Mouse (Mus musculus): ENCODE results near the gene Kif5c. TPM values are rescaled to one million over a fixed set of nuclear protein-coding genes. Genes with fewer than 3 reads are reported as not detected.

Gene Kif5c
- polyA plus RNA-seq, 1 experiment from 2014 or later: 3.7 TPM

- H3K9ac ChIP-seq: no peak overlapping the region
- WGBS: 73% methylated on average over 6 of the region's 6 CpGs
- H3K27ac ChIP-seq: no peak overlapping the region
- peaks cover 5% of the 10 kb centered on the region for H3K4me1 ChIP-seq
- no peak overlapping the region for H3K4me3 ChIP-seq
- no peak for ATAC-seq (ENCODE audit: insufficient number of reproducible peaks, low FRiP score, low TSS enrichment, low read depth)
- no peaks in the 10 kb centered on the region for H3K27me3 ChIP-seq
- H3K4me2 ChIP-seq: no peak overlapping the region
- no peaks in the 10 kb centered on the region for H3K9me3 ChIP-seq
- no peaks in the 10 kb centered on the region for H3K36me3 ChIP-seq
These were observed 9.1 kb downstream of the Kif5c start for GRCm38 (mm10) chr2:49628094-49628705.

- H3K4me3 ChIP-seq: no peak overlapping the region
- H3K4me2 ChIP-seq: no peak overlapping the region
- no peak for ATAC-seq (ENCODE audit: insufficient number of reproducible peaks, low FRiP score, low TSS enrichment, low read depth)
- no peaks in the 10 kb centered on the region for H3K27me3 ChIP-seq
- H3K4me1 ChIP-seq: peaks cover 8% of the 10 kb centered on the region
- no peak overlapping the region for H3K27ac ChIP-seq
- no peak overlapping the region for H3K9ac ChIP-seq
- WGBS: 89% methylated on average over 12 of the region's 12 CpGs
- H3K9me3 ChIP-seq: no peaks in the 10 kb centered on the region
- H3K36me3 ChIP-seq: no peaks in the 10 kb centered on the region
These were observed 10.1 kb downstream of the Kif5c start for GRCm38 (mm10) chr2:49629181-49629580.

DNA sequence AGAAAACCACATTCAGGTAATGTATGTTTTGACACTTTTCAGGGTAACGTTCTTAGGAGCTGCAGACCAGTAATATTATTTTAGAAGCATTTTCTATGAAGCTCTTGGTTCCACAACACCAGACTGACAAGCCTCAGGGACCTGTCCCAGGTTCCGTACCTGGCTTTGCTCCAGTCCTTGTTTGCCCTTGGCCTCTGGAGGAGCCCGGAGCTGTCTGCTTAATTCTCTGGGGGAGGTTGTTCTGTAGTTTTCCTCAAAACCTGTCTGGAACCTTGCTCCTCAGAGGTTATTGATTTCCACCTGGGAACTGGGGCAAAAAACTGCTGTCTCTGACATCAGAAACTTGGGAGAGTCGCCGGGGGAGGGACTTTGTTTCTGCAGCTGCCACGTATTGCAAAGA, 11.5 kb downstream of the Kif5c start:
- Histone ChIP-seq H3K9ac (no peak overlapping the region), H3K36me3 (no peaks in the 10 kb centered on the region), H3K27me3 (no peaks in the 10 kb centered on the region), H3K4me1 (peaks cover 8% of the 10 kb centered on the region), H3K9me3 (no peaks in the 10 kb centered on the region), H3K4me2 (no peak overlapping the region), H3K4me3 (no peak overlapping the region), H3K27ac (no peak overlapping the region)
- no peak for ATAC-seq (ENCODE audit: insufficient number of reproducible peaks, low FRiP score, low TSS enrichment, low read depth)
- WGBS: 83% methylated on average over 6 of the region's 6 CpGs

DNA sequence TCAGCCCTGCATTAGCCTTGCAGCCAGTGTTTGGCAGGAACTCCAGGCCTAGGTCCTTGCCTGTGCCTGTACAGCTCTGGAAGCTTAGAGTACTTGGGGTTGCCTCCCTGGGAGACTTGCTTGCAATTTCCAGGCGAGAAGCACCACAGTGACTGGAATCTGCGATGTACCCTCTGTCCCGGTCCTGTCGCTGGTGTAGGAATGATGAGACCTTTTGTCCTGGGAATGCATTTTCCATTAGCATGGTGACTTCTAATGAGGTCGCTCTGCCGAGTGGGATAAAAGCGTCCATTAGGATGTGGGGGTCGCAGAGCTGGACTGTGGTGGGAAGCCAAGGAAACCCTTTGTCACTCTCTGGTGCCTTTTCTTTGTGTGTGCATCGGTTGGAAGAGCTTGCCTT, 14.1 kb downstream of the Kif5c start:
- ATAC-seq (ENCODE audit: insufficient number of reproducible peaks, low FRiP score, low TSS enrichment, low read depth): no peak
- Histone ChIP-seq H3K9me3 (no peaks in the 10 kb centered on the region), H3K4me1 (peaks cover 8% of the 10 kb centered on the region), H3K9ac (no peak overlapping the region), H3K36me3 (no peaks in the 10 kb centered on the region), H3K4me2 (no peak overlapping the region), H3K27ac (no peak overlapping the region), H3K4me3 (no peak overlapping the region), H3K27me3 (no peaks in the 10 kb centered on the region)
- 72% methylated on average over 9 of the region's 9 CpGs for WGBS

DNA sequence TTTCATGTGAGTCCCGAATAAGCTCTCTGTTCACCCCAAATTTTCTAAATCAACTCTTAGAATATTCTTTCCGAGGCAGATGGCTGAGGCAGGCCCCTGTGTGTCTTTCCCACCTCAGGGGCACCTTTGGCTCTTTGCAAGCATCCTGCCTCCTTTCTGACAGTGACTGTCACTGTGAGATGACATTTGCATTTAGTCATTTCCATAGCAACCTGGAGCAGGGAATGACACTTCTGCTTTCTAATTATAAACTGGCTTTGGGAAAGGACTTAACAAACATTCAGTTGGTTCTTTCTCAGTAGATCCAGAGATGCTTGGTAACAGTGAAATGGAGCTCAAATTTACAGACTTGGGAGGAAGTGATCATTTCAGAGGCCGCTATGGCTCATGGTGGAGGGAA, 23.7 kb downstream of the Kif5c start:
- Histone ChIP-seq H3K9me3 (no peaks in the 10 kb centered on the region), H3K27ac (no peak overlapping the region), H3K4me3 (no peak overlapping the region), H3K36me3 (no peaks in the 10 kb centered on the region), H3K4me1 (no peaks in the 10 kb centered on the region), H3K27me3 (no peaks in the 10 kb centered on the region), H3K4me2 (no peak overlapping the region), H3K9ac (no peak overlapping the region)
- no peak for ATAC-seq (ENCODE audit: insufficient number of reproducible peaks, low FRiP score, low TSS enrichment, low read depth)
- 86% methylated on average over 3 of the region's 3 CpGs for WGBS

- no peak overlapping the region for H3K4me3 ChIP-seq
- no peaks in the 10 kb centered on the region for H3K27me3 ChIP-seq
- no peak overlapping the region for H3K9ac ChIP-seq
- no peak overlapping the region for H3K4me2 ChIP-seq
- WGBS: 84% methylated on average over 8 of the region's 8 CpGs
- no peak overlapping the region for H3K27ac ChIP-seq
- no peaks in the 10 kb centered on the region for H3K9me3 ChIP-seq
- no peaks in the 10 kb centered on the region for H3K36me3 ChIP-seq
- ATAC-seq (ENCODE audit: insufficient number of reproducible peaks, low FRiP score, low TSS enrichment, low read depth): no peak
- no peaks in the 10 kb centered on the region for H3K4me1 ChIP-seq
These were observed 24.7 kb downstream of the Kif5c start for GRCm38 (mm10) chr2:49643756-49644155.

- no peak for ATAC-seq (ENCODE audit: insufficient number of reproducible peaks, low FRiP score, low TSS enrichment, low read depth)
- 85% methylated on average over 6 of the region's 6 CpGs for WGBS
- no peaks in the 10 kb centered on the region for H3K9me3 ChIP-seq
These were observed 28.5 kb downstream of the Kif5c start for GRCm38 (mm10) chr2:49647591-49647990.

GRCm38 (mm10) chr2:49648344-49648743, 29.2 kb downstream of the Kif5c start:
- WGBS: 42% methylated on average over 9 of the region's 9 CpGs
- Histone ChIP-seq H3K9me3 (no peaks in the 10 kb centered on the region), H3K27ac (no peak overlapping the region), H3K36me3 (no peaks in the 10 kb centered on the region), H3K9ac (no peak overlapping the region), H3K4me3 (no peak overlapping the region), H3K4me1 (no peaks in the 10 kb centered on the region), H3K4me2 (no peak overlapping the region), H3K27me3 (no peaks in the 10 kb centered on the region)
- no peak for ATAC-seq (ENCODE audit: insufficient number of reproducible peaks, low FRiP score, low TSS enrichment, low read depth)

More at GRCm38 (mm10) chr2:49647591-49647990, 28.5 kb downstream of the Kif5c start:
- H3K27ac ChIP-seq: no peak overlapping the region
- H3K36me3 ChIP-seq: no peaks in the 10 kb centered on the region
- H3K4me2 ChIP-seq: no peak overlapping the region
- no peak overlapping the region for H3K9ac ChIP-seq
- H3K4me3 ChIP-seq: no peak overlapping the region
- H3K27me3 ChIP-seq: no peaks in the 10 kb centered on the region
- H3K4me1 ChIP-seq: no peaks in the 10 kb centered on the region

GRCm38 (mm10) chr2:49648806-49649205, 29.7 kb downstream of the Kif5c start:
- Histone ChIP-seq H3K4me3 (no peak overlapping the region), H3K4me2 (no peak overlapping the region), H3K36me3 (no peaks in the 10 kb centered on the region), H3K9me3 (no peaks in the 10 kb centered on the region), H3K9ac (no peak overlapping the region), H3K27me3 (no peaks in the 10 kb centered on the region), H3K27ac (no peak overlapping the region), H3K4me1 (no peaks in the 10 kb centered on the region)
- 73% methylated on average over 6 of the region's 6 CpGs for WGBS
- no peak for ATAC-seq (ENCODE audit: insufficient number of reproducible peaks, low FRiP score, low TSS enrichment, low read depth)

DNA sequence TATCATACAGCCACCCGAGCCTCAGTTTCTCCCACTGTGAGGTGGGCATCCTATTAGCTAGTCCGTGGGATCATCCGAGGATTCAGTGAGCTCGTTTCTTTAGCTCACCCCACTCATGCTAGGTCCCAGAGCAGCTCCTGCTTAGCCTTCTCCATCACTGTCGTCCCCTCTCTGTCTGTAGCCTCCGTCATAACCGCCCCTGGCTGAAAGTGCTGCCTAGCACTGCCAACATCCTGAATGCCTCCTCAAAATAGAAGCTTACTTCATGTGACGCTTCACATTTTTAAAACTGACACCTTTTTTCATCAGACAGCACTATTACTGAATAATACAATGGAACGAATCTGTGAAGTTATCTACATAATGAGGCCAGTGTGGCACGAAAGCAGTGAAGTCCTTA, 30.1 kb downstream of the Kif5c start:
- Histone ChIP-seq H3K36me3 (no peaks in the 10 kb centered on the region), H3K27me3 (no peaks in the 10 kb centered on the region), H3K9me3 (no peaks in the 10 kb centered on the region), H3K9ac (no peak overlapping the region), H3K4me1 (no peaks in the 10 kb centered on the region), H3K4me3 (no peak overlapping the region), H3K4me2 (no peak overlapping the region), H3K27ac (no peak overlapping the region)
- no peak for ATAC-seq (ENCODE audit: insufficient number of reproducible peaks, low FRiP score, low TSS enrichment, low read depth)
- WGBS: 77% methylated on average over 10 of the region's 10 CpGs

GRCm38 (mm10) chr2:49651737-49652136, 32.6 kb downstream of the Kif5c start:
- Histone ChIP-seq H3K4me1 (peaks cover 5% of the 10 kb centered on the region; the same call in 1 of the 2 replicates), H3K4me2 (no peak overlapping the region), H3K36me3 (no peaks in the 10 kb centered on the region), H3K27me3 (no peaks in the 10 kb centered on the region), H3K4me3 (no peak overlapping the region), H3K9me3 (no peaks in the 10 kb centered on the region), H3K27ac (no peak overlapping the region), H3K9ac (no peak overlapping the region)
- WGBS: 74% methylated on average over 1 of the region's 1 CpGs
- no peak for ATAC-seq (ENCODE audit: insufficient number of reproducible peaks, low FRiP score, low TSS enrichment, low read depth)

GRCm38 (mm10) chr2:49654606-49655005, 35.5 kb downstream of the Kif5c start:
- Histone ChIP-seq H3K4me1 (peaks cover 5% of the 10 kb centered on the region; the same call in 1 of the 2 replicates), H3K9ac (no peak overlapping the region), H3K36me3 (no peaks in the 10 kb centered on the region), H3K9me3 (no peaks in the 10 kb centered on the region), H3K4me2 (no peak overlapping the region), H3K27me3 (no peaks in the 10 kb centered on the region), H3K4me3 (no peak overlapping the region), H3K27ac (no peak overlapping the region)
- WGBS: 77% methylated on average over 10 of the region's 10 CpGs
- ATAC-seq (ENCODE audit: insufficient number of reproducible peaks, low FRiP score, low TSS enrichment, low read depth): no peak
